8 mouse cellular contexts compared by ENCODE assay signal in genomic region chr11:78396950-78397349, GRCm38 (mm10). TPM values are rescaled to one million over a fixed set of nuclear protein-coding genes. Genes with fewer than 3 reads are reported as not detected.
DNase-seq lines count a peak whose midpoint lies in the region; ATAC-seq lines count a peak whose summit lies in the region.

No protein-coding gene starts in this region.

- no peak for ATAC-seq in kidney, embryonic 15.5 days (replicated peaks; ENCODE audit: low FRiP score)
- ATAC-seq in neural tube, embryonic 12.5 days (ENCODE audit: low FRiP score, low read depth): no peak

- peak overlapping the region; percentile 47 for H3K4me2 ChIP-seq in kidney, embryonic 15.5 days
- H3K4me2 ChIP-seq in neural tube, embryonic 12.5 days (replicated peaks): peak overlapping the region; percentile 56

- peaks cover 46% of the 10 kb centered on the region for H3K4me1 ChIP-seq in kidney, embryonic 15.5 days
- peaks cover 19% of the 10 kb centered on the region for H3K4me1 ChIP-seq in forebrain, embryonic 10.5 days
- peaks cover 16% of the 10 kb centered on the region for H3K4me1 ChIP-seq in limb, embryonic 10.5 days
- H3K4me1 ChIP-seq in neural tube, embryonic 12.5 days: peaks cover 5% of the 10 kb centered on the region

- no peaks in the 10 kb centered on the region for H3K36me3 ChIP-seq in kidney, embryonic 15.5 days
- no peaks in the 10 kb centered on the region for H3K36me3 ChIP-seq in forebrain, embryonic 10.5 days (replicated peaks)
- no peaks in the 10 kb centered on the region for H3K36me3 ChIP-seq in limb, embryonic 10.5 days
- H3K36me3 ChIP-seq in neural tube, embryonic 12.5 days: no peaks in the 10 kb centered on the region

- no peak overlapping the region for H3K9ac ChIP-seq in kidney, embryonic 15.5 days
- no peak overlapping the region for H3K9ac ChIP-seq in neural tube, embryonic 12.5 days

- H3K9me3 ChIP-seq in kidney, embryonic 15.5 days (replicated peaks): no peaks in the 10 kb centered on the region
- no peaks in the 10 kb centered on the region for H3K9me3 ChIP-seq in forebrain, embryonic 10.5 days
- no peaks in the 10 kb centered on the region for H3K9me3 ChIP-seq in limb, embryonic 10.5 days (replicated peaks)
- no peaks in the 10 kb centered on the region for H3K9me3 ChIP-seq in neural tube, embryonic 12.5 days

- no peak for DNase-seq in kidney, adult 8-10 months
- no peak for DNase-seq in forebrain, embryonic 10.5 days (ENCODE audit: extremely low spot score, low spot score)
- no peak for DNase-seq in limb, embryonic 10.5 days (ENCODE audit: low spot score)
- no peak for DNase-seq in urinary bladder, postnatal 4 days (ENCODE audit: low spot score in 2 of 2)
- DNase-seq in cerebellum, adult 9-10 months: no peak
- DNase-seq in right cerebral cortex, postnatal 25 days: no peak

- H3K4me3 ChIP-seq in kidney, embryonic 15.5 days (replicated peaks): no peak overlapping the region; the same call in 1 of the 2 replicates
- peak overlapping the region; percentile 46 for H3K4me3 ChIP-seq in forebrain, embryonic 10.5 days
- H3K4me3 ChIP-seq in limb, embryonic 10.5 days: peak overlapping the region; percentile 42
- H3K4me3 ChIP-seq in neural tube, embryonic 12.5 days: no peak overlapping the region

- peak overlapping the region; percentile 76 for H3K27ac ChIP-seq in kidney, embryonic 15.5 days
- H3K27ac ChIP-seq in forebrain, embryonic 10.5 days: peak overlapping the region; percentile 77
- H3K27ac ChIP-seq in limb, embryonic 10.5 days: peak overlapping the region; percentile 77
- no peak overlapping the region for H3K27ac ChIP-seq in neural tube, embryonic 12.5 days

- 39% methylated on average over 11 of the region's 11 CpGs for WGBS in kidney, embryonic 15.5 days
- WGBS in forebrain, embryonic 10.5 days: 35% methylated on average over 11 of the region's 11 CpGs
- WGBS in limb, embryonic 10.5 days: 29% methylated on average over 11 of the region's 11 CpGs
- WGBS in neural tube, embryonic 12.5 days: 41% methylated on average over 11 of the region's 11 CpGs

- H3K27me3 ChIP-seq in kidney, embryonic 15.5 days: 0 out of 2 replicates have a peak, but pooled peaks cover 4% of the 10 kb centered on the region
- 0 out of 2 replicates have a peak, but pooled peaks cover 9% of the 10 kb centered on the region for H3K27me3 ChIP-seq in forebrain, embryonic 10.5 days (ENCODE audit: poor library complexity, severe bottlenecking)
- peaks cover 9% of the 10 kb centered on the region; the same call in 1 of the 2 replicates for H3K27me3 ChIP-seq in limb, embryonic 10.5 days (ENCODE audit: low read depth, poor library complexity, severe bottlenecking)
- no peaks in the 10 kb centered on the region; the same call in 1 of the 2 replicates for H3K27me3 ChIP-seq in neural tube, embryonic 12.5 days (replicated peaks)

RNA-seq across cellular contexts. Expression of gene Foxn1, which starts 10.6 kb away (rescaled TPM):
- polyA plus RNA-seq in kidney, embryonic 15.5 days (2015; fragmentation: Nextera tagmentation; extraction: Ambion mirVana): 0.10 TPM in 1 of 2 replicates, not detected in the other
- not detected in 2 replicates for polyA plus RNA-seq in forebrain, embryonic 10.5 days (2016; fragmentation: Nextera tagmentation; extraction: Ambion mirVana)
- 0.06 TPM in 1 of 2 replicates, not detected in the other for polyA plus RNA-seq in limb, embryonic 10.5 days (2016; fragmentation: Nextera tagmentation; extraction: Ambion mirVana)
- polyA plus RNA-seq in neural tube, embryonic 12.5 days (2016; fragmentation: Nextera tagmentation; extraction: Ambion mirVana): not detected in 2 replicates

RNA-seq across cellular contexts. Expression of gene Slc13a2, which starts 25.1 kb away (rescaled TPM):
- 1.1 and 1.2 TPM in 2 replicates for polyA plus RNA-seq in kidney, embryonic 15.5 days (2015; fragmentation: Nextera tagmentation; extraction: Ambion mirVana)
- polyA plus RNA-seq in forebrain, embryonic 10.5 days (2016; fragmentation: Nextera tagmentation; extraction: Ambion mirVana): not detected in 2 replicates
- not detected in 2 replicates for polyA plus RNA-seq in limb, embryonic 10.5 days (2016; fragmentation: Nextera tagmentation; extraction: Ambion mirVana)
- not detected in 2 replicates for polyA plus RNA-seq in neural tube, embryonic 12.5 days (2016; fragmentation: Nextera tagmentation; extraction: Ambion mirVana)

RNA-seq across cellular contexts. Expression of gene Unc119, which starts 53.7 kb away (rescaled TPM):
- 40.2 and 44.9 TPM in 2 replicates for polyA plus RNA-seq in kidney, embryonic 15.5 days (2015; fragmentation: Nextera tagmentation; extraction: Ambion mirVana)
- 60.2 and 62.8 TPM in 2 replicates for polyA plus RNA-seq in forebrain, embryonic 10.5 days (2016; fragmentation: Nextera tagmentation; extraction: Ambion mirVana)
- polyA plus RNA-seq in limb, embryonic 10.5 days (2016; fragmentation: Nextera tagmentation; extraction: Ambion mirVana): 77.9 and 83.0 TPM in 2 replicates
- 80.8 and 89.3 TPM in 2 replicates for polyA plus RNA-seq in neural tube, embryonic 12.5 days (2016; fragmentation: Nextera tagmentation; extraction: Ambion mirVana)

Comparison
In these comparisons a context has a peak if more than half of its experiments do, and no peak if none do; other contexts are left out.
1. H3K4me3 ChIP-seq: peak in forebrain, embryonic 10.5 days (single experiment) and limb, embryonic 10.5 days (single experiment); none in kidney, embryonic 15.5 days (single experiment) and neural tube, embryonic 12.5 days (single experiment).